Mouse (Mus musculus): ENCODE results near the gene Dusp28.

Dusp28 gene

GRCm38 (mm10) chr1:92936467-92936866 lies 29.7 kb downstream of the Dusp28 start:
- no peak for DNase-seq (ENCODE audit: low spot score in 2 of 2)

GRCm38 (mm10) chr1:92937797-92938196 lies 31.0 kb downstream of the Dusp28 start:
- DNase-seq (ENCODE audit: low spot score in 2 of 2) = no peak

- DNase-seq (ENCODE audit: low spot score in 2 of 2) = no peak
Observed at GRCm38 (mm10) chr1:92939746-92940145, 33.0 kb downstream of the Dusp28 start.

- no peak for DNase-seq (ENCODE audit: low spot score in 2 of 2)
Observed at GRCm38 (mm10) chr1:92943219-92943989, 36.6 kb downstream of the Dusp28 start.

GRCm38 (mm10) chr1:92947966-92948365 lies 41.2 kb downstream of the Dusp28 start:
- peak in 1 of 2 experiments; percentile 18 for DNase-seq (ENCODE audit: low spot score in 2 of 2)

GRCm38 (mm10) chr1:92949426-92949825 lies 42.6 kb downstream of the Dusp28 start:
- peak; percentile 21 to 23 for DNase-seq (ENCODE audit: low spot score in 2 of 2)

- DNase-seq (ENCODE audit: low spot score in 2 of 2) = peak; percentile 13 to 19
Observed at GRCm38 (mm10) chr1:92950607-92951006, 43.8 kb downstream of the Dusp28 start, which contains the start of gene Gpr35. TSS of gene Gpr35 (plus strand) at chr1:92950865.

GRCm38 (mm10) chr1:92953641-92954040 lies 46.9 kb downstream of the Dusp28 start:
- DNase-seq (ENCODE audit: low spot score in 2 of 2) = peak in 1 of 2 experiments; percentile 9

- peak; percentile 72 to 78 for DNase-seq (ENCODE audit: low spot score in 2 of 2)
Observed at GRCm38 (mm10) chr1:92956571-92957335, 50.0 kb downstream of the Dusp28 start.

All from right cerebral cortex, postnatal 10 days (tissue).